Mouse (Mus musculus): Measurements from ENCODE around the gene Cebpb. TPM values are rescaled to one million over a fixed set of nuclear protein-coding genes. Genes with fewer than 3 reads are reported as not detected.

The Cebpb gene
- polyA plus RNA-seq, 1 experiment, result 4.3 TPM

GRCm38 (mm10) chr2:167652694-167653093 lies 36.0 kb upstream of the Cebpb start:
- no peak overlapping the region for H3K4me3 ChIP-seq (replicated peaks)

GRCm38 (mm10) chr2:167654911-167655600 lies 33.7 kb upstream of the Cebpb start:
- Histone ChIP-seq H3K9me3 (ENCODE audit: control insufficient read depth, low read length) (no peaks in the 10 kb centered on the region), H3K4me1 (ENCODE audit: control insufficient read depth) (peaks cover 45% of the 10 kb centered on the region), H3K36me3 (ENCODE audit: control insufficient read depth) (peaks cover 78% of the 10 kb centered on the region), H3K27me3 (ENCODE audit: control insufficient read depth) (no peaks in the 10 kb centered on the region), H3K4me3 (replicated peaks) (no peak overlapping the region)
- TF ChIP-seq GATA1 (IDR thresholded peaks at IDR 0.05; ENCODE audit: low read length), result no peak
- no peak for TF ChIP-seq TAL1 (IDR thresholded peaks at IDR 0.05; ENCODE audit: low read length)

More at GRCm38 (mm10) chr2:167652694-167653093, 36.0 kb upstream of the Cebpb start:
- peaks cover 77% of the 10 kb centered on the region for H3K36me3 ChIP-seq (ENCODE audit: control insufficient read depth)
- H3K9me3 ChIP-seq (ENCODE audit: control insufficient read depth, low read length), result no peaks in the 10 kb centered on the region
- TF ChIP-seq TAL1 (IDR thresholded peaks at IDR 0.05; ENCODE audit: low read length) (no peak), GATA1 (IDR thresholded peaks at IDR 0.05; ENCODE audit: low read length) (no peak)
- peaks cover 21% of the 10 kb centered on the region for H3K4me1 ChIP-seq (ENCODE audit: control insufficient read depth)
- H3K27me3 ChIP-seq (ENCODE audit: control insufficient read depth), result no peaks in the 10 kb centered on the region

- H3K4me1 ChIP-seq (ENCODE audit: control insufficient read depth), result peaks cover 60% of the 10 kb centered on the region
- TF ChIP-seq TAL1 (IDR thresholded peaks at IDR 0.05; ENCODE audit: low read length) (no peak), GATA1 (IDR thresholded peaks at IDR 0.05; ENCODE audit: low read length) (no peak)
- H3K4me3 ChIP-seq (replicated peaks), result no peak overlapping the region
- H3K36me3 ChIP-seq (ENCODE audit: control insufficient read depth), result peaks cover 63% of the 10 kb centered on the region
- H3K27me3 ChIP-seq (ENCODE audit: control insufficient read depth), result peaks cover 3% of the 10 kb centered on the region; the same call in 1 of the 2 replicates
- H3K9me3 ChIP-seq (ENCODE audit: control insufficient read depth, low read length), result no peaks in the 10 kb centered on the region
These were observed 31.9 kb upstream of the Cebpb start for GRCm38 (mm10) chr2:167656629-167657478.

- Histone ChIP-seq H3K4me3 (replicated peaks) (no peak overlapping the region), H3K36me3 (ENCODE audit: control insufficient read depth) (peaks cover 52% of the 10 kb centered on the region), H3K4me1 (ENCODE audit: control insufficient read depth) (peaks cover 65% of the 10 kb centered on the region), H3K27me3 (ENCODE audit: control insufficient read depth) (peaks cover 14% of the 10 kb centered on the region), H3K9me3 (ENCODE audit: control insufficient read depth, low read length) (no peaks in the 10 kb centered on the region)
- no peak for TF ChIP-seq TAL1 (IDR thresholded peaks at IDR 0.05; ENCODE audit: low read length)
- TF ChIP-seq GATA1 (IDR thresholded peaks at IDR 0.05; ENCODE audit: low read length), result no peak
These were observed 30.7 kb upstream of the Cebpb start for GRCm38 (mm10) chr2:167657973-167658372.

- Histone ChIP-seq H3K4me1 (ENCODE audit: control insufficient read depth) (peaks cover 60% of the 10 kb centered on the region), H3K4me3 (replicated peaks) (no peak overlapping the region), H3K36me3 (ENCODE audit: control insufficient read depth) (peaks cover 45% of the 10 kb centered on the region), H3K27me3 (ENCODE audit: control insufficient read depth) (peaks cover 18% of the 10 kb centered on the region), H3K9me3 (ENCODE audit: control insufficient read depth, low read length) (no peaks in the 10 kb centered on the region)
- TF ChIP-seq TAL1 (IDR thresholded peaks at IDR 0.05; ENCODE audit: low read length) (no peak), GATA1 (IDR thresholded peaks at IDR 0.05; ENCODE audit: low read length) (no peak)
These were observed 30.0 kb upstream of the Cebpb start for GRCm38 (mm10) chr2:167658712-167659111.

- Histone ChIP-seq H3K4me3 (replicated peaks) (peak overlapping the region; percentile 93), H3K9me3 (ENCODE audit: control insufficient read depth, low read length) (no peaks in the 10 kb centered on the region), H3K36me3 (ENCODE audit: control insufficient read depth) (peaks cover 39% of the 10 kb centered on the region), H3K27me3 (ENCODE audit: control insufficient read depth) (peaks cover 21% of the 10 kb centered on the region), H3K4me1 (ENCODE audit: control insufficient read depth) (peaks cover 60% of the 10 kb centered on the region)
- TF ChIP-seq GATA1 (IDR thresholded peaks at IDR 0.05; ENCODE audit: low read length), result no peak
- TF ChIP-seq TAL1 (IDR thresholded peaks at IDR 0.05; ENCODE audit: low read length), result no peak
These were observed 29.4 kb upstream of the Cebpb start for GRCm38 (mm10) chr2:167659177-167659846.

GRCm38 (mm10) chr2:167659847-167660610 lies 28.7 kb upstream of the Cebpb start:
- Histone ChIP-seq H3K36me3 (ENCODE audit: control insufficient read depth) (peaks cover 31% of the 10 kb centered on the region), H3K4me1 (ENCODE audit: control insufficient read depth) (peaks cover 60% of the 10 kb centered on the region)

GRCm38 (mm10) chr2:167660611-167660971 lies 28.1 kb upstream of the Cebpb start:
- H3K27me3 ChIP-seq (ENCODE audit: control insufficient read depth), result peaks cover 23% of the 10 kb centered on the region
- H3K4me1 ChIP-seq (ENCODE audit: control insufficient read depth), result peaks cover 60% of the 10 kb centered on the region
- H3K4me3 ChIP-seq (replicated peaks), result peak overlapping the region; percentile 93
- H3K36me3 ChIP-seq (ENCODE audit: control insufficient read depth), result peaks cover 31% of the 10 kb centered on the region
- no peak for TF ChIP-seq GATA1 (IDR thresholded peaks at IDR 0.05; ENCODE audit: low read length)
- TF ChIP-seq TAL1 (IDR thresholded peaks at IDR 0.05; ENCODE audit: low read length), result no peak
- no peaks in the 10 kb centered on the region for H3K9me3 ChIP-seq (ENCODE audit: control insufficient read depth, low read length)

More at GRCm38 (mm10) chr2:167659847-167660610, 28.7 kb upstream of the Cebpb start:
- Histone ChIP-seq H3K4me3 (replicated peaks) (peak overlapping the region; percentile 93), H3K9me3 (ENCODE audit: control insufficient read depth, low read length) (no peaks in the 10 kb centered on the region), H3K27me3 (ENCODE audit: control insufficient read depth) (peaks cover 23% of the 10 kb centered on the region)
- TF ChIP-seq GATA1 (IDR thresholded peaks at IDR 0.05; ENCODE audit: low read length), result no peak
- TF ChIP-seq TAL1 (IDR thresholded peaks at IDR 0.05; ENCODE audit: low read length), result no peak

All from erythroblast, embryonic 14.5 days (primary cell).